Mouse (Mus musculus) C2C12 (cell line): ENCODE data around the gene Pitx2.

Experiments used
- CTCF ChIP-seq: IDR thresholded peaks from one replicate; pipeline ENCODE4 v1.5.1; 2011; ENCODE audit not compliant: control insufficient read depth, insufficient read depth, insufficient read length
- FOSL1 ChIP-seq: IDR thresholded peaks from one replicate; pipeline ENCODE4 v1.8.0; 2011; ENCODE audit warnings: mild to moderate bottlenecking, low read length; ENCODE audit not compliant: poor library complexity, insufficient read depth, severe bottlenecking
- MAX ChIP-seq: IDR thresholded peaks from one replicate; pipeline ENCODE4 v1.6.1; 2011; ENCODE audit warnings: mild to moderate bottlenecking, control low read depth
- MYOD1 ChIP-seq: IDR thresholded peaks from one replicate; pipeline ENCODE4 v1.6.1; 2011; ENCODE audit warnings: low read depth; ENCODE audit not compliant: control insufficient read depth, insufficient read length
- MYOG ChIP-seq: IDR thresholded peaks from one replicate; pipeline ENCODE4 v1.6.1; 2011; ENCODE audit not compliant: control insufficient read depth, insufficient read length; ENCODE audit errors: extremely low read depth
- USF1 ChIP-seq: IDR thresholded peaks from one replicate; pipeline ENCODE4 v1.6.1; 2011; ENCODE audit warnings: low read depth, mild to moderate bottlenecking, control low read depth, moderate library complexity

- no peak for TF ChIP-seq CTCF
- TF ChIP-seq USF1, result no peak
- no peak for TF ChIP-seq MAX
- TF ChIP-seq MYOD1, result no peak
- TF ChIP-seq MYOG, result no peak
- TF ChIP-seq FOSL1, result no peak
Observed at GRCm38 (mm10) chr3:129201681-129202255, 2.1 kb downstream of the Pitx2 start.
